Mouse (Mus musculus): ENCODE measurements at regions not wholly inside any gene's neighbourhood (a gene's known extent, or its start where the extent isn't known, plus 50 kb on each side); places are given as distances from the start of the nearest gene placed in this dataset.
A peak's percentile ranks its signal among the peaks of the same experiment; 100 is the strongest.

DNA sequence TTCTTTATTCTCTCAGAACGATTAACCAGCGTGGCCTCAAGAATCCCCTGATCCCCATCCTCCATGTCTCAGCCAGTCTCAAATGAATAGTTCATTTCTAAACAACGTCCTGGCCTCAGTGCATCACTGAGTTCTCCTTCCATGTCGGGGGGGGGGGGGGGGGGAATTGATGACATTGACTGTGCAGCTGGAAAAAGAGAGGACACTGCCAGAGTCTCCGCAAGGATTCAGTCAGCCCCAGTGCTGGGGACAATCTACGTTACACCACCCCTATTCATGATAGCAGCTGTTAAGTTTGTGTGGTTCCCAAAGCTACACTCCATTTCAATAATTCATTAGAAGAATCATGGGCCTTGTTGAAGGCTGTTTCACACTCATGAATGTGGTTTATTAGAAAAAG, 108.9 kb downstream of the Erv3 start:
- Histone ChIP-seq H3K36me3 (ENCODE audit: insufficient read depth) (no peaks in the 10 kb centered on the region), H3K4me2 (no peak overlapping the region), H3K27me3 (ENCODE audit: insufficient read depth, low read length) (no peaks in the 10 kb centered on the region), H3K9me3 (ENCODE audit: low read depth, low read length) (no peaks in the 10 kb centered on the region), H3K4me1 (ENCODE audit: insufficient read depth) (peaks cover 5% of the 10 kb centered on the region), H3K9ac (no peak overlapping the region), H3K27ac (ENCODE audit: low read depth) (peak overlapping the region; percentile 67), H3K4me3 (ENCODE audit: low read depth, low read length) (no peak overlapping the region)
- no peak for TF ChIP-seq CTCF (IDR thresholded peaks at IDR 0.05; ENCODE audit: low read depth)
- DNase-seq (peak; percentile 37), ATAC-seq (ENCODE audit: insufficient read depth) (peak; percentile 61)
- 55% methylated on average over 6 of the region's 6 CpGs for WGBS

- Histone ChIP-seq H3K4me1 (ENCODE audit: insufficient read depth) (peaks cover 5% of the 10 kb centered on the region), H3K9me3 (ENCODE audit: low read depth, low read length) (no peaks in the 10 kb centered on the region), H3K27ac (ENCODE audit: low read depth) (peak overlapping the region; percentile 67), H3K9ac (no peak overlapping the region), H3K27me3 (ENCODE audit: insufficient read depth, low read length) (no peaks in the 10 kb centered on the region), H3K4me3 (ENCODE audit: low read depth, low read length) (no peak overlapping the region), H3K4me2 (no peak overlapping the region), H3K36me3 (ENCODE audit: insufficient read depth) (no peaks in the 10 kb centered on the region)
- TF ChIP-seq CTCF (IDR thresholded peaks at IDR 0.05; ENCODE audit: low read depth): no peak
- peak; percentile 87 for ATAC-seq (ENCODE audit: insufficient read depth)
- DNase-seq: peak; percentile 78
- WGBS: 15% methylated on average over 4 of the region's 4 CpGs
Observed at GRCm38 (mm10) chr2:131750206-131750605, 109.3 kb downstream of the Erv3 start.

GRCm38 (mm10) chr2:131749746-131750145, 109.8 kb downstream of the Erv3 start:
- DNase-seq: peak; percentile 46

DNA sequence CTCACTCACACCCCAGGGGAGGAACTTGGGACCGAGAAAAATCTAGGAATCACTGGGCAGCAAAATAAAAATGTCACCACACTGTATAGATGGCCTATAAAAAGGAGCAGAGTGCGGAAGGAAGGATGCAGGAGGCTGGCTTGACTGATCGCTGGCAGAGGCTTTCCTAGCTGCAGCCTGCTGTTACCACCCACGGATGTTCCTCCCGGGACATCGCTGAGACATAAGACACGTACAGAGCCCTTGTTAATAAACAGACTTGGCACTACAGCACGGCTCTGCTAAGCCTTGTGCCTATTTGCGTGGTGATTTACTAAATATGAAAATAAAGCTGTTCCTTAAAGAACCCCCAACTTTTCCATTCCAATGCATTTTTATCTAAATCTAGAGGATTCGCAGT, 110.8 kb downstream of the Erv3 start:
- TF ChIP-seq CTCF (IDR thresholded peaks at IDR 0.05; ENCODE audit: low read depth): no peak
- peaks cover 5% of the 10 kb centered on the region for H3K4me1 ChIP-seq (ENCODE audit: insufficient read depth)
- H3K4me2 ChIP-seq: no peak overlapping the region
- H3K9me3 ChIP-seq (ENCODE audit: low read depth, low read length): no peaks in the 10 kb centered on the region
- peak; percentile 55 for DNase-seq
- H3K27me3 ChIP-seq (ENCODE audit: insufficient read depth, low read length): no peaks in the 10 kb centered on the region
- no peak overlapping the region for H3K9ac ChIP-seq
- H3K27ac ChIP-seq (ENCODE audit: low read depth): peak overlapping the region; percentile 2; the same call in 1 of the 2 replicates
- no peaks in the 10 kb centered on the region for H3K36me3 ChIP-seq (ENCODE audit: insufficient read depth)
- no peak overlapping the region for H3K4me3 ChIP-seq (ENCODE audit: low read depth, low read length)
- 42% methylated on average over 10 of the region's 10 CpGs for WGBS
- no peak for ATAC-seq (ENCODE audit: insufficient read depth)

More at GRCm38 (mm10) chr2:131749746-131750145, 109.8 kb downstream of the Erv3 start:
- no peaks in the 10 kb centered on the region for H3K36me3 ChIP-seq (ENCODE audit: insufficient read depth)
- no peaks in the 10 kb centered on the region for H3K27me3 ChIP-seq (ENCODE audit: insufficient read depth, low read length)
- H3K9ac ChIP-seq: no peak overlapping the region
- peaks cover 5% of the 10 kb centered on the region for H3K4me1 ChIP-seq (ENCODE audit: insufficient read depth)
- no peak overlapping the region for H3K4me2 ChIP-seq
- H3K9me3 ChIP-seq (ENCODE audit: low read depth, low read length): no peaks in the 10 kb centered on the region
- 71% methylated on average over 3 of the region's 3 CpGs for WGBS
- no peak for TF ChIP-seq CTCF (IDR thresholded peaks at IDR 0.05; ENCODE audit: low read depth)
- H3K27ac ChIP-seq (ENCODE audit: low read depth): 0 out of 2 replicates have a peak overlapping the region, but pooled peaks have one; percentile 22
- peak; percentile 42; the same call in 1 of the 2 replicates for ATAC-seq (ENCODE audit: insufficient read depth)
- no peak overlapping the region for H3K4me3 ChIP-seq (ENCODE audit: low read depth, low read length)

GRCm38 (mm10) chr2:131747707-131748106, 111.8 kb downstream of the Erv3 start:
- peaks cover 5% of the 10 kb centered on the region for H3K4me1 ChIP-seq (ENCODE audit: insufficient read depth)
- H3K9me3 ChIP-seq (ENCODE audit: low read depth, low read length): no peaks in the 10 kb centered on the region
- H3K36me3 ChIP-seq (ENCODE audit: insufficient read depth): no peaks in the 10 kb centered on the region
- no peak for ATAC-seq (ENCODE audit: insufficient read depth)
- H3K27me3 ChIP-seq (ENCODE audit: insufficient read depth, low read length): no peaks in the 10 kb centered on the region
- no peak overlapping the region for H3K27ac ChIP-seq (ENCODE audit: low read depth)
- H3K9ac ChIP-seq: no peak overlapping the region
- TF ChIP-seq CTCF (IDR thresholded peaks at IDR 0.05; ENCODE audit: low read depth): peak; percentile 8; the same call in 1 of the 2 replicates
- DNase-seq: no peak
- H3K4me3 ChIP-seq (ENCODE audit: low read depth, low read length): no peak overlapping the region
- no peak overlapping the region for H3K4me2 ChIP-seq
- 80% methylated on average over 4 of the region's 4 CpGs for WGBS

DNA sequence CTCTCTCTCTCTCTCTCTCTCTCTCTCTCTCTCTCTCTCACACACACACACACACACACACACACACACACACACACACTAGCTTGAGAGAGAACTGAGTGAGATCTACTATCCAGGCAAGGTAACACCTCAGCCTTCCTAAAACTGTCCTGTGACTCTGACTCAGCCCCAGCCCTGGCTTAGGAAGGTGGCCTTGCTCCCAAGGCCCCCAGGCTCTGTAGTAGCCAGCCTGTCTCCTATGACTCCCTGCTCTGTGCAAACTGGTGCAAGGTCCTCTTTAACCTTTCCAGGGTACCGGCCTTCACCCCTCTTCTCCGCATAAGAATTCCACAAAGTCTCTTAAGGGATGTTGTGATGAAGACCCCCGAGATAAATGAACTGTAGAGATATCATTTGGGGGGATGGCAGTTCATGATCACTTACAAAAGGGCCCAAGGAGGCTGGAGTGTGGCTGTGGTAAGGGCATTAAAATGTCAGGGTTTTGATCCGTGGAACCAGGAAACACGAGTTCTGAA, 114.1 kb downstream of the Erv3 start:
- Histone ChIP-seq H3K36me3 (ENCODE audit: insufficient read depth) (no peaks in the 10 kb centered on the region), H3K27ac (ENCODE audit: low read depth) (no peak overlapping the region), H3K9me3 (ENCODE audit: low read depth, low read length) (no peaks in the 10 kb centered on the region), H3K4me3 (ENCODE audit: low read depth, low read length) (no peak overlapping the region), H3K27me3 (ENCODE audit: insufficient read depth, low read length) (no peaks in the 10 kb centered on the region), H3K4me1 (ENCODE audit: insufficient read depth) (peaks cover 5% of the 10 kb centered on the region), H3K9ac (no peak overlapping the region), H3K4me2 (no peak overlapping the region)
- no peak for ATAC-seq (ENCODE audit: insufficient read depth)
- TF ChIP-seq CTCF (IDR thresholded peaks at IDR 0.05; ENCODE audit: low read depth): no peak
- no peak for DNase-seq
- 77% methylated on average over 5 of the region's 5 CpGs for WGBS

- H3K4me1 ChIP-seq (ENCODE audit: insufficient read depth): peaks cover 5% of the 10 kb centered on the region
- no peak overlapping the region for H3K4me2 ChIP-seq
- DNase-seq (no peak), ATAC-seq (ENCODE audit: insufficient read depth) (no peak)
- no peak overlapping the region for H3K9ac ChIP-seq
- no peaks in the 10 kb centered on the region for H3K9me3 ChIP-seq (ENCODE audit: low read depth, low read length)
- no peaks in the 10 kb centered on the region for H3K27me3 ChIP-seq (ENCODE audit: insufficient read depth, low read length)
- 73% methylated on average over 9 of the region's 9 CpGs for WGBS
- H3K4me3 ChIP-seq (ENCODE audit: low read depth, low read length): no peak overlapping the region
- H3K27ac ChIP-seq (ENCODE audit: low read depth): no peak overlapping the region
- H3K36me3 ChIP-seq (ENCODE audit: insufficient read depth): no peaks in the 10 kb centered on the region
- no peak for TF ChIP-seq CTCF (IDR thresholded peaks at IDR 0.05; ENCODE audit: low read depth)
Observed at GRCm38 (mm10) chr2:131744957-131745356, 114.6 kb downstream of the Erv3 start.

All from lung, embryonic 14.5 days (tissue).